Mouse (Mus musculus) adrenal gland, adult 2 months (tissue): ENCODE measurements around the gene Gm3173. TPM values are rescaled to one million over a fixed set of nuclear protein-coding genes. Genes with fewer than 3 reads are reported as not detected.
"Not testable (repeated sequence)": the region's sequence is repeated elsewhere in the genome, so short reads cannot be mapped to it uniquely, and the experiment has no call there.

Experiments
- DNase-seq: peaks from one replicate; pipeline ENCODE4 v3.0.0; 2021
- long read RNA-seq: library from polyadenylated mRNA; stranded (forward); transcript quantifications from one replicate; pipeline ENCODE4 v2.0.0, GENCODE M21; 2021
- polyA plus RNA-seq: library from polyadenylated mRNA; depleted of rRNA; stranded (reverse); fragments of >200 nt; gene quantifications from 2 replicates; pipeline ENCODE4 v1.2.3, GENCODE M21; 2012; rRNA removed
- total RNA-seq, 2 experiments: library from RNA; stranded (reverse); gene quantifications; 2 replicates each; pipeline ENCODE4 v1.2.3; 2021

Gene Gm3173
- not detected for total RNA-seq
- polyA plus RNA-seq: not detected in 2 replicates
- long read RNA-seq: 0 reads

- DNase-seq: not testable (repeated sequence)
Measured at GRCm38 (mm10) chr14:4430692-4431091, at the start of gene Gm3173. Gene Gm3173 (plus strand): TSS chr14:4430992.

GRCm38 (mm10) chr14:4385606-4386005 lies 45.2 kb upstream of the Gm3173 start:
- not testable (repeated sequence) for DNase-seq

GRCm38 (mm10) chr14:4392841-4393530 lies 37.8 kb upstream of the Gm3173 start:
- not testable (repeated sequence) for DNase-seq

GRCm38 (mm10) chr14:4397226-4397625 lies 33.6 kb upstream of the Gm3173 start, which contains the start of gene Gm3159:
Gene Gm3159 (plus strand): TSS chr14:4397526.
- not testable (repeated sequence) for DNase-seq

- not testable (repeated sequence) for DNase-seq
Measured at GRCm38 (mm10) chr14:4398624-4399023, 32.2 kb upstream of the Gm3173 start.

- not testable (repeated sequence) for DNase-seq
Measured at GRCm38 (mm10) chr14:4400115-4400789, 30.5 kb upstream of the Gm3173 start.

- DNase-seq: not testable (repeated sequence)
Measured at GRCm38 (mm10) chr14:4401245-4401644, 29.5 kb upstream of the Gm3173 start.

- not testable (repeated sequence) for DNase-seq
Measured at GRCm38 (mm10) chr14:4403840-4404239, 27.0 kb upstream of the Gm3173 start.

- DNase-seq: not testable (repeated sequence)
Measured at GRCm38 (mm10) chr14:4409939-4410338, 20.9 kb upstream of the Gm3173 start.

- DNase-seq: peak; percentile 27
Measured at GRCm38 (mm10) chr14:4414965-4415835, 15.6 kb upstream of the Gm3173 start, which contains the start of gene Gm3164. Gene Gm3164 (plus strand): TSS chr14:4415448.

- not testable (repeated sequence) for DNase-seq
Measured at GRCm38 (mm10) chr14:4481445-4481844, 50.7 kb downstream of the Gm3173 start, which contains the start of gene Gm3182. Gene Gm3182 (plus strand): TSS chr14:4481745.

GRCm38 (mm10) chr14:4499425-4499824 lies 68.6 kb downstream of the Gm3173 start:
- DNase-seq: not testable (repeated sequence)

- DNase-seq: not testable (repeated sequence)
Measured at GRCm38 (mm10) chr14:4555105-4555504, 124.3 kb downstream of the Gm3173 start, which contains the start of gene Gm3047. Gene Gm3047 (plus strand): TSS chr14:4555405.

Other genes starting within 250 kb of the Gm3173 start
- gene Gm2974, start 248.4 kb upstream of the Gm3173 start, total RNA-seq: not detected
- gene Gm2974, start 248.4 kb upstream of the Gm3173 start, polyA plus RNA-seq: 0.06 TPM in 1 of 2 replicates, not detected in the other
- gene Gm3138, start 181.4 kb upstream of the Gm3173 start, total RNA-seq: not detected
- not detected in 2 replicates for gene Gm3138, start 181.4 kb upstream of the Gm3173 start, polyA plus RNA-seq
- gene Gm3149, start 113.7 kb upstream of the Gm3173 start, total RNA-seq: not detected
- not detected in 2 replicates for gene Gm3149, start 113.7 kb upstream of the Gm3173 start, polyA plus RNA-seq
- gene 2610042L04Rik, start 96.2 kb upstream of the Gm3173 start, total RNA-seq: not detected
- gene 2610042L04Rik, start 96.2 kb upstream of the Gm3173 start, polyA plus RNA-seq: not detected in 2 replicates
- not detected for gene Gm3159, start 33.5 kb upstream of the Gm3173 start, total RNA-seq
- not detected in 2 replicates for gene Gm3159, start 33.5 kb upstream of the Gm3173 start, polyA plus RNA-seq
- not detected for gene Gm3164, start 15.5 kb upstream of the Gm3173 start, total RNA-seq
- 0.06 TPM in 1 of 2 replicates, not detected in the other for gene Gm3164, start 15.5 kb upstream of the Gm3173 start, polyA plus RNA-seq
- not detected for gene Gm3182, start 50.8 kb downstream of the Gm3173 start, total RNA-seq
- not detected in 2 replicates for gene Gm3182, start 50.8 kb downstream of the Gm3173 start, polyA plus RNA-seq
- gene Gm3047, start 124.4 kb downstream of the Gm3173 start, total RNA-seq: not detected
- gene Gm3047, start 124.4 kb downstream of the Gm3173 start, polyA plus RNA-seq: not detected in 2 replicates
- gene Gm8159, start 201.4 kb downstream of the Gm3173 start, total RNA-seq: not detected
- not detected in 2 replicates for gene Gm8159, start 201.4 kb downstream of the Gm3173 start, polyA plus RNA-seq
- gene Gm3239, start 233.2 kb downstream of the Gm3173 start, total RNA-seq: not detected
- gene Gm3239, start 233.2 kb downstream of the Gm3173 start, polyA plus RNA-seq: not detected in 2 replicates